ENCODE assay signal across 12 mouse cellular contexts in the genomic region with DNA sequence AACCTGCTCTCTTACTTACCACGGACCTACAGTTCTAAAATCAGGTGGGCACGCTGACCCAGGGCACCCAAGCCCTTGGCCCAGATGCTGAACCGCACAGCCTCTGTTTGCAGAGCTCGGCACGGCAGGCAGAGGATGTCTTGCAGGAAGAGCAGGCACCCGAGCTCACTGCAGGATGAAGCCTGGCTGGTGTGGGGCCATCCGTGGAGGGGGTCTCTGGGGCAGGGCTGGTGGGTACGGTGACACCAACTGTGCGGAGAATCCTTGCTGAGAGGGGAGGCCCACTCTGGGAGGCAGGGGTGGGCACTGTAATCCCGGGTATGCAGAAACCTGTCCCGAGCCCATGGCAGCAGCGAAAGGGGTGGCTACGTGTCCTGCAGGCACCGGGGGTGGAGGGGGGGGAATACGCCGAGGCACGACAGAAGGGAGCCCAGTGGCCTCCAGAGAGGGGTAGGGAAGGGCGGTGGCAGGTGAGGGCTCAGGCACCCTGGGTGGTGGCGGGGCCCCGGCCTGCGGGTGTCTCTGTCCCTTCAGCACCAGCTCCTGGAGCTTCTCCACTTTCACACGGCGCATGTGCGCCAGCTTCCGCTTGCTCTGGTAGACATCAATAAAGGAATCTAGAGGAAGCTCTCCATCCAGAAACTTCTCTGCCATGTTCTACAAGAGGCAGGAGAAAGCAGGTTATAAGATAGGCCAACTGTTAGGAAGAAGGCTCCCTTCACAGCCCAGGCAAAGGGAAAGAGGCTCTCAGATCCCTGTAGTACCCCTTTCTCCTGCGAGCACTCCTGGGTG. TPM values are rescaled to one million over a fixed set of nuclear protein-coding genes. Genes with fewer than 3 reads are reported as not detected.
DNase-seq lines count a peak whose midpoint lies in the region; ATAC-seq lines count a peak whose summit lies in the region.
"Had no signal": no experiment of that assay in that cellular context is flagged by ENCODE, and none has a peak within 500 bp of the region (broad histone marks: within the 10 kb centered on the region; RNA-seq: fewer than 3 reads in every experiment).

No protein-coding gene starts in this region.

- peak; percentile 47 to 54 for DNase-seq in cerebellum, postnatal 14 days
- DNase-seq in cerebellum, postnatal 4 days (ENCODE audit: low spot score in 2 of 2) = no peak
- DNase-seq in hindbrain, embryonic 14.5 days (ENCODE audit: low spot score) = no peak
- no peak for DNase-seq in hindbrain, embryonic 11.5 days (ENCODE audit: low spot score)
- no peak for DNase-seq in midbrain, embryonic 14.5 days
- no peak for DNase-seq in thymus, postnatal 0 days (ENCODE audit: low spot score)
- DNase-seq: thymus, postnatal 14 days had no signal

- no peak overlapping the region for H3K4me3 ChIP-seq in hindbrain, embryonic 14.5 days (replicated peaks; ENCODE audit: low read length)
- H3K4me3 ChIP-seq in hindbrain, embryonic 11.5 days (ENCODE audit: low read depth, low read length) = no peak overlapping the region
- no peak overlapping the region for H3K4me3 ChIP-seq in midbrain, embryonic 14.5 days (replicated peaks; ENCODE audit: low read depth, low read length)
- no peak overlapping the region for H3K4me3 ChIP-seq in midbrain, embryonic 16.5 days (ENCODE audit: low read depth, low read length)
- H3K4me3 ChIP-seq: embryonic facial prominence, embryonic 13.5 days; lung, embryonic 15.5 days; neural tube, embryonic 13.5 days had no signal

- H3K4me2 ChIP-seq in hindbrain, embryonic 14.5 days (replicated peaks) = no peak overlapping the region
- no peak overlapping the region for H3K4me2 ChIP-seq in hindbrain, embryonic 11.5 days (replicated peaks; ENCODE audit: low read depth, low read length)
- no peak overlapping the region for H3K4me2 ChIP-seq in midbrain, embryonic 14.5 days (ENCODE audit: low read length)
- no peak overlapping the region for H3K4me2 ChIP-seq in midbrain, embryonic 16.5 days (ENCODE audit: low read length)
- H3K4me2 ChIP-seq: embryonic facial prominence, embryonic 13.5 days; lung, embryonic 15.5 days; neural tube, embryonic 13.5 days had no signal

- ATAC-seq in hindbrain, embryonic 14.5 days (ENCODE audit: low FRiP score) = no peak
- no peak for ATAC-seq in hindbrain, embryonic 11.5 days (ENCODE audit: low FRiP score)
- no peak for ATAC-seq in midbrain, embryonic 14.5 days (ENCODE audit: low FRiP score, low TSS enrichment)
- no peak for ATAC-seq in midbrain, embryonic 16.5 days
- ATAC-seq in megakaryocyte progenitor cell, adult 5-6 weeks (replicated peaks; ENCODE audit: poor library complexity) = no peak

- peak overlapping the region; percentile 32; the same call in 1 of the 2 replicates for H3K27ac ChIP-seq in hindbrain, embryonic 14.5 days
- no peak overlapping the region for H3K27ac ChIP-seq in hindbrain, embryonic 11.5 days (ENCODE audit: low read depth, low read length)
- H3K27ac ChIP-seq in midbrain, embryonic 14.5 days (replicated peaks; ENCODE audit: low read depth, low read length) = 0 out of 2 replicates have a peak overlapping the region, but pooled peaks have one; percentile 13
- no peak overlapping the region for H3K27ac ChIP-seq in midbrain, embryonic 16.5 days (ENCODE audit: low read length)
- H3K27ac ChIP-seq: embryonic facial prominence, embryonic 13.5 days; lung, embryonic 15.5 days had no signal

- peaks cover 17% of the 10 kb centered on the region for H3K4me1 ChIP-seq in hindbrain, embryonic 14.5 days (replicated peaks; ENCODE audit: control insufficient read depth, insufficient read depth, low read length)
- H3K4me1 ChIP-seq in hindbrain, embryonic 11.5 days (replicated peaks; ENCODE audit: control insufficient read depth, insufficient read depth, low read length) = peaks cover 7% of the 10 kb centered on the region
- peaks cover 13% of the 10 kb centered on the region for H3K4me1 ChIP-seq in midbrain, embryonic 14.5 days (ENCODE audit: control insufficient read depth, insufficient read depth, low read length)
- peaks cover 7% of the 10 kb centered on the region for H3K4me1 ChIP-seq in midbrain, embryonic 16.5 days (ENCODE audit: control insufficient read depth, insufficient read depth, low read length)

- WGBS in hindbrain, embryonic 14.5 days = 81% methylated on average over 26 of the region's 26 CpGs
- WGBS in hindbrain, embryonic 11.5 days = 93% methylated on average over 23 of the region's 26 CpGs
- 89% methylated on average over 26 of the region's 26 CpGs for WGBS in midbrain, embryonic 14.5 days
- 90% methylated on average over 26 of the region's 26 CpGs for WGBS in midbrain, embryonic 16.5 days

- no peak overlapping the region for H3K9ac ChIP-seq in hindbrain, embryonic 14.5 days
- H3K9ac ChIP-seq in hindbrain, embryonic 11.5 days (ENCODE audit: low read depth, low read length) = no peak overlapping the region
- no peak overlapping the region for H3K9ac ChIP-seq in midbrain, embryonic 14.5 days (replicated peaks; ENCODE audit: low read length)
- H3K9ac ChIP-seq in midbrain, embryonic 16.5 days (ENCODE audit: low read depth, low read length) = no peak overlapping the region
- H3K9ac ChIP-seq: embryonic facial prominence, embryonic 13.5 days; lung, embryonic 15.5 days; neural tube, embryonic 13.5 days had no signal

- H3K36me3 ChIP-seq in hindbrain, embryonic 14.5 days (replicated peaks; ENCODE audit: control insufficient read depth, insufficient read depth) = peaks cover 82% of the 10 kb centered on the region
- H3K36me3 ChIP-seq in hindbrain, embryonic 11.5 days (ENCODE audit: control insufficient read depth, insufficient read depth, low read length) = peaks cover 10% of the 10 kb centered on the region; the same call in 1 of the 2 replicates
- peaks cover 75% of the 10 kb centered on the region for H3K36me3 ChIP-seq in midbrain, embryonic 14.5 days (ENCODE audit: control insufficient read depth, insufficient read depth, low read length)
- peaks cover 33% of the 10 kb centered on the region for H3K36me3 ChIP-seq in midbrain, embryonic 16.5 days (ENCODE audit: control insufficient read depth, insufficient read depth, low read length)

- H3K9me3 ChIP-seq in hindbrain, embryonic 14.5 days (ENCODE audit: control insufficient read depth, low read length) = no peaks in the 10 kb centered on the region
- no peaks in the 10 kb centered on the region for H3K9me3 ChIP-seq in hindbrain, embryonic 11.5 days (ENCODE audit: control insufficient read depth, low read length)
- no peaks in the 10 kb centered on the region for H3K9me3 ChIP-seq in midbrain, embryonic 14.5 days (ENCODE audit: control insufficient read depth, low read length)
- no peaks in the 10 kb centered on the region for H3K9me3 ChIP-seq in midbrain, embryonic 16.5 days (replicated peaks; ENCODE audit: control insufficient read depth, low read length, poor library complexity, severe bottlenecking)
- H3K9me3 ChIP-seq: embryonic facial prominence, embryonic 13.5 days; lung, embryonic 15.5 days; neural tube, embryonic 13.5 days had no signal

- H3K27me3 ChIP-seq in hindbrain, embryonic 14.5 days (ENCODE audit: control insufficient read depth, insufficient read depth, low read length) = no peaks in the 10 kb centered on the region
- H3K27me3 ChIP-seq in hindbrain, embryonic 11.5 days (ENCODE audit: control insufficient read depth, insufficient read depth, low read length) = no peaks in the 10 kb centered on the region
- no peaks in the 10 kb centered on the region for H3K27me3 ChIP-seq in midbrain, embryonic 14.5 days (ENCODE audit: control insufficient read depth, insufficient read depth, low read length)
- no peaks in the 10 kb centered on the region for H3K27me3 ChIP-seq in midbrain, embryonic 16.5 days (ENCODE audit: control insufficient read depth, insufficient read depth, low read depth, low read length)
- H3K27me3 ChIP-seq: embryonic facial prominence, embryonic 13.5 days; lung, embryonic 15.5 days; neural tube, embryonic 13.5 days had no signal

RNA-seq across cellular contexts. Expression of gene Vps37b, which starts 25.8 kb away (rescaled TPM):
- 59.5 and 61.7 TPM in 2 replicates for polyA plus RNA-seq in hindbrain, embryonic 14.5 days (2014; fragmentation: Nextera tagmentation; extraction: Ambion mirVana)
- polyA plus RNA-seq in hindbrain, embryonic 11.5 days (2014; fragmentation: Nextera tagmentation; extraction: Ambion mirVana) = 38.3 and 48.8 TPM in 2 replicates
- polyA plus RNA-seq in midbrain, embryonic 14.5 days (2014; fragmentation: Nextera tagmentation; extraction: Ambion mirVana) = 58.0 and 72.4 TPM in 2 replicates
- 59.5 and 62.0 TPM in 2 replicates for polyA plus RNA-seq in midbrain, embryonic 16.5 days (2015; fragmentation: Nextera tagmentation; extraction: Ambion mirVana)
- 11.4 and 14.8 TPM in 2 replicates for total RNA-seq in megakaryocyte progenitor cell, adult 5-6 weeks (2015)
- 15.2 and 15.6 TPM in 2 replicates for total RNA-seq in megakaryocyte progenitor cell, adult 5-6 weeks (2017)
- polyA plus RNA-seq in thymus, postnatal 0 days (2015; fragmentation: Nextera tagmentation; extraction: Ambion mirVana) = 32.4 and 32.8 TPM in 2 replicates

RNA-seq across cellular contexts. Expression of gene Hip1r, which starts 32.9 kb away (rescaled TPM):
- 22.4 and 27.9 TPM in 2 replicates for polyA plus RNA-seq in hindbrain, embryonic 14.5 days (2014; fragmentation: Nextera tagmentation; extraction: Ambion mirVana)
- polyA plus RNA-seq in hindbrain, embryonic 11.5 days (2014; fragmentation: Nextera tagmentation; extraction: Ambion mirVana) = 6.0 and 9.7 TPM in 2 replicates
- polyA plus RNA-seq in midbrain, embryonic 14.5 days (2014; fragmentation: Nextera tagmentation; extraction: Ambion mirVana) = 22.5 and 24.7 TPM in 2 replicates
- polyA plus RNA-seq in midbrain, embryonic 16.5 days (2015; fragmentation: Nextera tagmentation; extraction: Ambion mirVana) = 33.5 and 34.3 TPM in 2 replicates
- total RNA-seq in megakaryocyte progenitor cell, adult 5-6 weeks (2015) = 4.9 and 6.9 TPM in 2 replicates
- total RNA-seq in megakaryocyte progenitor cell, adult 5-6 weeks (2017) = 14.2 and 16.0 TPM in 2 replicates
- polyA plus RNA-seq in thymus, postnatal 0 days (2015; fragmentation: Nextera tagmentation; extraction: Ambion mirVana) = 9.8 and 11.0 TPM in 2 replicates

Comparison
In these comparisons a context has a peak if more than half of its experiments do, and no peak if none do; other contexts are left out.
1. DNase-seq: peak in cerebellum, postnatal 14 days (2 of 2); none in cerebellum, postnatal 4 days (0 of 2), hindbrain, embryonic 14.5 days (single experiment), hindbrain, embryonic 11.5 days (single experiment), midbrain, embryonic 14.5 days (single experiment) and thymus, postnatal 0 days (single experiment).
2. H3K27ac ChIP-seq: peak in hindbrain, embryonic 14.5 days (single experiment) and midbrain, embryonic 14.5 days (single experiment); none in hindbrain, embryonic 11.5 days (single experiment) and midbrain, embryonic 16.5 days (single experiment).